Mouse (Mus musculus) 3134 (cell line): Measurements from ENCODE around the gene Vmn1r205.
"Not testable (repeated sequence)": the region's sequence is repeated elsewhere in the genome, so short reads cannot be mapped to it uniquely, and the experiment has no call there.

Experiments
- DNase-seq: peaks from one replicate; pipeline ENCODE4 v3.0.0-alpha.2; 2011; ENCODE audit warnings: low spot score; ENCODE audit not compliant: insufficient read length; ENCODE audit errors: extremely low read depth

Vmn1r205 gene

DNA sequence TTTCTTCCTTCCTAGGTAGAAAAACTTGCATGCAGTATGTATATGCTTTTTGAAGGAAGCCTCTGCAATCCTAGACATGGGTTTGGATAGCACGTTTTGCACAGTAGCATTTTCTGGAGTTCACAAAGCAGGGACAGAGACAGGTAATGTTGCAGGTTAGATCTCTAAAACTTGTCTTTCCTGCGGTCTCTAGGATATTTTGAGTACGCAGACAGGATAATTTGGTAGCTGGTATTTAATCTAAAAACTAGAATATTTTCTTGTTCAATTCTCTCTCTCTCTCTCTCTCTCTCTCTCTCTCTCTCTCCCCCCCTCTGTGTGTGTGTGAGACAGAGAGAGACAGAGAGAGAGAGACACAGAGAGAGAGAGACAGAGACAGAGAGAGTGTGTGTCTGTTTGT, at the start of gene Vmn1r205:
TSS of gene Vmn1r205 (minus strand) at position 101 of the 400 bp plus-strand sequence.
- DNase-seq = no peak

DNA sequence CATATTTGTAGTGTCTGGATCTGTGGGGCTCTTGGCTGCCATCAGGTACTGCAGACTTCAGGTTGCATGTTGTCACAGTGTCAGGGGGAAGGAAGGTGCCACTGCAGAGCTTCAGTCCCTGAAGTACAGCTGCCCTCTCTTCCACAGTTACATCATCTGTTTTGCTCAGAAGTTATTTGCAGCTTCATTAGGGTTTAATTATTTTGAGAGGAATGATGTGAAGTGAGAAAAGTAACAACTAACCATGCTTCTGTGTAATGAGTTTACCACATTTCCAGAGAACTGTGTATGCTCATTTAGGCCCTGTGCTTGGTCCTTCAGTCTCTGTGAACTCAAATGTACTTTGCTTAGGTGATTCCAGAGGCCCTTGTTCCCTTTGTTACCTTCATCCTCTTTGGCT, 31.4 kb upstream of the Vmn1r205 start, which contains the start of gene Vmn1r206:
TSS of gene Vmn1r206 (minus strand) at position 101 of the 400 bp plus-strand sequence.
- DNase-seq = not testable (repeated sequence)

DNA sequence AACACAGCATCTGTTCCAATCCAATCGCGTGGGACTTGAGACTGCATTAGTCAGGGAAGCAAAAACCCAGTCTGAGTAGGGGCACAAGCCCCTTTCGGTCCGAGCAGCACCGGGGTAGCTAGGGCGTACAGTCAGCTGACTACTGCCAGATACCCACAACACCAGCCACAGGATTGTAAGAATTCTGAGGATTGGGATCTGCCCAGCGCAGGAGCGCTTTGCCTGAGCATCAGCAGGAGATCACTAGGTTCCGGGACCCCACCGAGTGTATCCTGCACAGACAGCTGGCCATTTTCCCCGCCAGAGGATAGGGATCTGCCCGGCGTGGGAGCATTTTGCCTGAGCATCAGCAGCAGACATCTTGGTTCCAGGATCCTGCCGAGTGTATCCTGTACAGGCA, 9.5 kb downstream of the Vmn1r205 start:
- not testable (repeated sequence) for DNase-seq

DNA sequence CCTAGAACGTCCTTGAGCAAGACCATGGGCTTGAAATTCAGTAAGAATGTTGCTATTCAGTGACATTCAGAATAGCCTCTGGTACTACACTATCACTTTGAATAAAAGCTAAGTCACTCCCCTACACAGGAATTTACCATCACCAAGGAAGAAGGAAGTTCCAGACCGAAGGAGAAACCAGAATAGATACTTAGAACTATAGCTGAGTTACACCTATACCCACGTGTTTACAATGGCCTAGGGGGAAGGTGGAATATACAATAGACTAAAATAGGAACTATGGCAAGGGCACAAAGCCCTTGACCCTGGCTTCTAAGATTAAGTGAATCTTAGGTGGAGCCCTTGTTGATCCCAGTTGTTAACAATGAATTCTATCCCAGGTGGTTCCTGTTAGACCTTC, 17.9 kb downstream of the Vmn1r205 start:
- not testable (repeated sequence) for DNase-seq

DNA sequence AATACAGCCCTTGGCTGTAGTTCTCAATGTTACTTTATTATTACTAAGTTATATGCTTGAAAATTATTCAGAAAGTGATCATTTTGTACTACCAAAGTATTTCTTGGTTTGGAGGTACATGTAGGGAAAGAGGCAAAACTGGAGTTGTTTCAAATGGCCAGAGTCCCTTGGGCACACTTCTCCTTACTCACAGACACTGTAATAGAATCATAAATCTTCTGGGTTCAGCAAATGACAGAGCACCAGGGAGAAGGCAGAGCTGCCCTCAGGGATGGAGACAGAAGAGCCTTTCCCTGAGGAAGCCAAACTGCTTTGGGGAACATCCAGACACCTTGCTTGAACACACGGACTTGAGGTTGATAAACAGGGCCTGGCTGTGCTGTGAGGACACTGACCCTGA, 39.9 kb downstream of the Vmn1r205 start, which contains the start of gene Vmn1r204:
TSS of gene Vmn1r204 (plus strand) at position 301 of the 400 bp plus-strand sequence.
- not testable (repeated sequence) for DNase-seq
